Mouse (Mus musculus) forebrain, embryonic 10.5 days (tissue): Measurements from ENCODE around the gene Olfr1392. TPM values are rescaled to one million over a fixed set of nuclear protein-coding genes. Genes with fewer than 3 reads are reported as not detected.

Experiments used
- polyA plus RNA-seq: library from polyadenylated mRNA; unstranded; fragments of >200 nt; fragmentation: Nextera tagmentation; extraction: Ambion mirVana; gene quantifications from 2 replicates; pipeline ENCODE4 v1.2.1, GENCODE M21; 2016

The Olfr1392 gene
- polyA plus RNA-seq, 1 experiment from 2014 or later: not detected

Other genes starting within 250 kb of the Olfr1392 start
- 0.12 and 0.32 TPM in 2 replicates for gene 9930111J21Rik2, start 234.0 kb upstream of the Olfr1392 start, polyA plus RNA-seq
- not detected in 2 replicates for gene Tgtp2, start 221.1 kb upstream of the Olfr1392 start, polyA plus RNA-seq
- gene Ifi47, start 208.7 kb upstream of the Olfr1392 start, polyA plus RNA-seq: 0.12 and 0.62 TPM in 2 replicates
- gene Olfr1396, start 170.4 kb upstream of the Olfr1392 start, polyA plus RNA-seq: not detected in 2 replicates
- gene Olfr1395, start 143.0 kb upstream of the Olfr1392 start, polyA plus RNA-seq: not detected in 2 replicates
- gene Olfr1394, start 130.9 kb upstream of the Olfr1392 start, polyA plus RNA-seq: not detected in 2 replicates
- gene Btnl9, start 98.1 kb upstream of the Olfr1392 start, polyA plus RNA-seq: 0.07 and 0.14 TPM in 2 replicates
- gene Zfp62, start 82.0 kb upstream of the Olfr1392 start, polyA plus RNA-seq: 42.3 and 49.2 TPM in 2 replicates
- 39.6 and 44.9 TPM in 2 replicates for gene Mgat1, start 41.1 kb upstream of the Olfr1392 start, polyA plus RNA-seq
- 0.07 TPM in 1 of 2 replicates, not detected in the other for gene Olfr1393, start 7.0 kb upstream of the Olfr1392 start, polyA plus RNA-seq
- not detected in 2 replicates for gene Olfr10, start 19.5 kb downstream of the Olfr1392 start, polyA plus RNA-seq
- not detected in 2 replicates for gene Olfr1391, start 37.5 kb downstream of the Olfr1392 start, polyA plus RNA-seq
- not detected in 2 replicates for gene Olfr1390, start 49.9 kb downstream of the Olfr1392 start, polyA plus RNA-seq
- gene Olfr1389, start 137.8 kb downstream of the Olfr1392 start, polyA plus RNA-seq: not detected in 2 replicates
- 0.25 and 0.33 TPM in 2 replicates for gene Olfr1388, start 151.3 kb downstream of the Olfr1392 start, polyA plus RNA-seq
- not detected in 2 replicates for gene Olfr1387, start 170.1 kb downstream of the Olfr1392 start, polyA plus RNA-seq
- gene Olfr1386, start 179.8 kb downstream of the Olfr1392 start, polyA plus RNA-seq: not detected in 2 replicates
- gene Olfr1385, start 203.8 kb downstream of the Olfr1392 start, polyA plus RNA-seq: not detected in 2 replicates
- gene Olfr1384, start 221.4 kb downstream of the Olfr1392 start, polyA plus RNA-seq: not detected in 2 replicates
- not detected in 2 replicates for gene Olfr1383, start 234.4 kb downstream of the Olfr1392 start, polyA plus RNA-seq
- not detected in 2 replicates for gene Olfr1382, start 243.0 kb downstream of the Olfr1392 start, polyA plus RNA-seq